2 mouse cellular contexts compared by ENCODE assay signal in genomic region chr10:94038366-94039260, GRCm38 (mm10).
A peak's percentile ranks its signal among the peaks of the same experiment; 100 is the strongest.
TF ChIP-seq lines count a peak whose summit lies in the region.

No protein-coding gene starts in this region.

TF ChIP-seq in CH12.LX, 34 proteins besides CTCF, POLR2A, EP300 and RAD21 (continued from another document):
- TF ChIP-seq MAX (IDR thresholded peaks at IDR 0.05; ENCODE audit: low read length), result peak; percentile 27; the same call in 1 of the 2 replicates
- no peak for TF ChIP-seq USF2 (conservative IDR thresholded peaks at IDR 0.05; ENCODE audit: low read depth, low read length)

TF ChIP-seq in myocyte, 11 proteins besides CTCF, POLR2A, EP300 and RAD21 (continued from another document):
- TF ChIP-seq POLR2AphosphoS2 (IDR thresholded peaks at IDR 0.05; ENCODE audit: insufficient read length, low read depth) (no peak), MYOD1 (IDR thresholded peaks at IDR 0.05; ENCODE audit: control insufficient read depth in 1 of 3, insufficient read length in 2 of 3, low read depth in 2 of 3) (peak in 1 of 3 experiments; percentile 50), E2F4 (IDR thresholded peaks at IDR 0.05; ENCODE audit: insufficient read depth) (no peak), SRF (IDR thresholded peaks at IDR 0.05; ENCODE audit: control insufficient read depth, insufficient read length, low read depth) (no peak)
